Mouse (Mus musculus) embryonic facial prominence, embryonic 15.5 days (tissue): ENCODE measurements around the gene Krt13. TPM values are rescaled to one million over a fixed set of nuclear protein-coding genes. Genes with fewer than 3 reads are reported as not detected.

Experiments
- ATAC-seq: fragments of 200-750 bp; cut with Nextera tagmentation; 2 replicates; pipeline ENCODE4 v1.8.0; 2017; ENCODE audit warnings: low read depth, moderate TSS enrichment; ENCODE audit not compliant: insufficient number of reproducible peaks, low FRiP score, low TSS enrichment
- H3K27ac ChIP-seq: fragments of 300-500 bp; sonication (generic); replicated peaks from 2 replicates; pipeline ENCODE4 v1.5.1; 2015; ENCODE audit warnings: mild to moderate bottlenecking, inconsistent platforms
- H3K27me3 ChIP-seq: fragments of 300-500 bp; sonication (generic); 2 replicates; pipeline ENCODE4 v1.6.1; 2015; ENCODE audit warnings: inconsistent platforms
- H3K36me3 ChIP-seq: fragments of 300-500 bp; sonication (generic); 2 replicates; pipeline ENCODE4 v1.6.1; 2015; ENCODE audit warnings: mild to moderate bottlenecking, inconsistent platforms
- H3K4me1 ChIP-seq: fragments of 300-500 bp; sonication (generic); 2 replicates; pipeline ENCODE4 v1.6.1; 2015; ENCODE audit warnings: inconsistent platforms
- H3K4me2 ChIP-seq: fragments of 300-500 bp; sonication (generic); replicated peaks from 2 replicates; pipeline ENCODE4 v1.6.1; 2015; ENCODE audit warnings: mild to moderate bottlenecking, inconsistent platforms
- H3K4me3 ChIP-seq: fragments of 300-500 bp; sonication (generic); replicated peaks from 2 replicates; pipeline ENCODE4 v1.5.1; 2015; ENCODE audit warnings: mild to moderate bottlenecking, inconsistent platforms
- H3K9ac ChIP-seq: fragments of 300-500 bp; sonication (generic); 2 replicates; pipeline ENCODE4 v1.6.1; 2015; ENCODE audit warnings: inconsistent platforms
- H3K9me3 ChIP-seq: fragments of 300-500 bp; sonication (generic); replicated peaks from 2 replicates; pipeline ENCODE4 v1.6.1; 2016; ENCODE audit warnings: inconsistent platforms
- WGBS: fragments of 180-500 bp; shearing (Covaris S2); methylation state at CpG from one replicate; pipeline ENCODE4 v1.1.7; 2015; 5-methylcytosine and 5-hydroxymethylcytosine counted together
- polyA plus RNA-seq: library from polyadenylated mRNA; unstranded; fragments of >200 nt; fragmentation: Nextera tagmentation; extraction: Ambion mirVana; gene quantifications from 2 replicates; pipeline ENCODE4 v1.2.1, GENCODE M21; 2015

The Krt13 gene
- polyA plus RNA-seq, 1 experiment from 2014 or later, result 155 TPM

DNA sequence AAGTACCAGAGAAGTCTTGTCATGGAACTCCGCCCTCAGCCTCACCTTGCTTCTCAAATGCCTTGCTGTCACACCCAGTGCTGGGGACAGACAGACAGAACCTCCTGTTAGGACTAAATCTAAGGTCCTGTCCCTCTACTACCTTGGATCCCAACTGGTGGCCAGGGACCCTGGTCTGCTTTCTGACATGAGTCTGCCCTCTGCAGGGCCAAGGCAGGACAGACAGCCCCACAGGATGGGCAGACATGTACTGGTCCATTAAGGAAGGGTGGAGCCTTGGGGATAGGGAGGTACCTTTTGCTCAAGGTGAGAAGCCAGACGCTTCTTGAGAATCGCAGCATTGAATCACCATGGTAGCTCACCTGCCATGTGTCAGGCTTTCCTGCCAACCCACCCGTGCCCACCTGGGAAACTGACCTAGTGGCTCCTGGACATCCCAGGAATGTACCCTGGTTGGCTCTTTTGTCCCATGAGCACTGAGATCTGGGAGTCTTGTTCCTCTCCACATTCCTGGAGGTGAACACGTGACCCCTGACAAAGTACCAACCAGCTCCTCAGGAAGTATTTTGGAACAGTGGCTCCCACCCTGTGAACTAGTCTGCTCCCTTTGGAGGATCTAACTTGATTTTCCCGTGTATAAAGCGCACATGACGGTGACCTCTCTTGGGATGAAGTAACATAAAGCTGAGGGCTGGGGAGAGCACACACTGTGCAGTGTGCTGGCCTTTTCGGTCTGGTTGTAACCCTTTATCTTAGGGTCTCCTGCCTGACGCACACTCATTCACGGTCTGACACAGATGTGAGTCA, 8.2 kb downstream of the Krt13 start:
- Histone ChIP-seq H3K27me3 (no peaks in the 10 kb centered on the region), H3K9ac (no peak overlapping the region), H3K9me3 (no peaks in the 10 kb centered on the region), H3K36me3 (no peaks in the 10 kb centered on the region), H3K4me1 (no peaks in the 10 kb centered on the region), H3K27ac (no peak overlapping the region), H3K4me2 (no peak overlapping the region), H3K4me3 (no peak overlapping the region)
- 82% methylated on average over 11 of the region's 11 CpGs for WGBS
- no peak for ATAC-seq

DNA sequence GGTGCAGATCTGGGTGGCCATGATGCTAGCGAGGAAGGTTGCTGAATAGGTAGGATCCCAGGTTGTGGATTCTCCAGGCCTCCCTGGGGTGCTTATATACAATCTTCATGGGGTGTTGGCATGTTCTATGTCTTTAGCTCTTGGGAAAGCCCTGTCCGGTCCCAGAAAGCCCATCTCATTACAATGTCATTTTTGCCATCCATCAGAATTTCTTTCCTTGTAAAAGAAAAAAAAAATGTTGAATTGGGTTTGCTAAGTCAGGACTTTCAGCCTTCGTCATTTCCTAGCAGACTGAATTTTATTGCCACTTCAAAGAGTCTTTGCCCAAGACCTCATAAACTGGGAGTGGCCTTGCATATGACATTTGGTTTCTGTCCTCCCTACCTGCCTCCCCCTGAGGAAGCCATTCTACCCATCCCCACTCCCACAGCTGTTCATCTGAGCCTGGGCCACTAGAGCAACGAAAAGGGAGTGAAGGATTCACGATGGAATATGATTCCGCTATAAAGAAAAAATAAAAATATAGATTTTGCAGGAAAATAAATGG, 15.7 kb downstream of the Krt13 start, which contains the start of gene Krt36:
TSS of gene Krt36 (minus strand) at position 51 of the 547 bp plus-strand sequence.
- Histone ChIP-seq H3K9ac (no peak within 1 kb of the TSS), H3K36me3 (no peaks in the 10 kb centered on the region), H3K9me3 (no peaks in the 10 kb centered on the region), H3K4me1 (no peaks in the 10 kb centered on the region), H3K4me3 (no peak within 1 kb of the TSS), H3K4me2 (no peak within 1 kb of the TSS), H3K27ac (no peak within 1 kb of the TSS), H3K27me3 (no peaks in the 10 kb centered on the region)
- ATAC-seq, result no peak
- WGBS, result 84% methylated on average over 6 of the region's 6 CpGs

DNA sequence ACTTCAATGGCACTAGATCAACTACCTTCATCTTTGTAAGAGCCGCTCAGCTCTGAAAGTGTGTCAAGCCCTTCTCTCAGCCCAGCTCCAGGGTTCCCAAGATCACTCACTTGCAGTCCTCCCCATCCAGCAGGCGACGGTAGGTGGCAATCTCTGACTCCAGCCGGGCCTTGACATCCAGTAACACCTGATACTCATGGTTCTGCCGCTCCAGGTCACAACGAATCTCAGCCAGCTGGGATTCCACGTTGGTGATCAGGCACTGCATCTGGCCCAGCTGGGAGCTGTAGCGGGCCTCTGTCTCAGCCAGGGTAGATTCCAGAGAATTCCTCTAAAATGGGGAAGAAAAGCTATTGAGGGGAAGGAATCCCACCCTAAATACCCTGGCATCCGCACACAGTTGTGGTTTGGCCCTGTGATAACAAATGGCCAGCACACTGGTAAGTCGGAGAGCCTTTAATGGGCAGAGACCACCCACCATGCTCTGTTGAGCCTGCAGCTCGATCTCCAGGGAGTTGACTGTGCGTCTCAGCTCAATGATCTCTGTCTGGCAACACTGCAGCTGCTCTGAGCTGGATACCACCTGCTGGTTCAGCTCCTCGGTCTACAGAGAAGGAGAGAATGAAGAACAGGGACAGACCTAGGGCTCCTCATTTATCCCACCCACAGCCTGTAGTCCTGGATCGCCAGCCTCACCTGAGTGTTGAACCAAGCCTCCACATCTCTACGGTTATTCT, 18.5 kb downstream of the Krt13 start:
- WGBS, result 66% methylated on average over 15 of the region's 15 CpGs
- Histone ChIP-seq H3K4me2 (no peak overlapping the region), H3K9me3 (no peaks in the 10 kb centered on the region), H3K27ac (no peak overlapping the region), H3K4me1 (no peaks in the 10 kb centered on the region), H3K36me3 (no peaks in the 10 kb centered on the region), H3K27me3 (no peaks in the 10 kb centered on the region), H3K9ac (no peak overlapping the region), H3K4me3 (no peak overlapping the region)
- ATAC-seq, result no peak

DNA sequence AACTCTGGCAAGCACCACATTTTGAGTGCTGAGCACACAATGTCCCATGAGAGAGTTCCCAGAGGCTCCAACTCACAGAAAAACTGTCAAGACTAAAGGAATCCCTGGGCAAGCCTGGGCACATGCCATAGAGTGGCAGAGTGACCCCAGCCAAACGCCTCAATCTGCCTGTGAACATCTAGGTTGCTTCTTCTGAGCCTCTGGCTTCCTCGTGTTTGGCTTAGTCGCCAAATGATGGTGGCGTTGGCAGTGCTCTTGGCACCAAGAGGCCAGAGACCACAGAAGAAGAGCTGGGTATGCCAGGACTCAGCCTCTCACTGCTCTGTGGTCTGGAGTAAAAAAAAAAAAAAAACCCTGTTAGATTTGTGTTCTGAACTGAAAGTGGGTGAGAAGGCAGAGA, 21.0 kb downstream of the Krt13 start:
- WGBS, result 63% methylated on average over 4 of the region's 4 CpGs
- no peaks in the 10 kb centered on the region for H3K36me3 ChIP-seq
- H3K27me3 ChIP-seq, result no peaks in the 10 kb centered on the region
- H3K9me3 ChIP-seq, result no peaks in the 10 kb centered on the region
- H3K4me2 ChIP-seq, result no peak overlapping the region
- no peak for ATAC-seq
- no peak overlapping the region for H3K9ac ChIP-seq
- no peaks in the 10 kb centered on the region for H3K4me1 ChIP-seq
- no peak overlapping the region for H3K27ac ChIP-seq
- no peak overlapping the region for H3K4me3 ChIP-seq

DNA sequence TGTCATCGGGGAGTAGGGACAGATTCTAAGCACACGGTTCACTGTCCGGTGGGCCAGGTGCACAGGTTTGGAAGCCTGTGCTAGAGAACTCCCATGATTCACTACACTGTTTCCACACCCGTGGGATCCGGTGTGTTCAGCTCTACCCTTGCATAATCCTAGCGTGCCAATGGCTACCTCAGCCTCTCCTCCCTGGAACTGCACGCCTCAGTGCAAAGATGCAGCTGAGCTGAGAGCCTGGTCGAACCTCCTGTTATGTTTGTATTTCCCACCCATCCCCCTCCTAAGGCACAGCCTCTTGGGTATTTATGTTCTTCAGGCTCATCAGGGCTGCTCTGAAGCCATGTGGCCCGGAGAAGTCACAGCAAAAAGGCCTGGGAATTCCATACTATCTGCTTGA, 23.5 kb downstream of the Krt13 start:
- no peaks in the 10 kb centered on the region for H3K36me3 ChIP-seq
- no peaks in the 10 kb centered on the region for H3K9me3 ChIP-seq
- no peak overlapping the region for H3K4me3 ChIP-seq
- WGBS, result 63% methylated on average over 9 of the region's 9 CpGs
- no peaks in the 10 kb centered on the region for H3K27me3 ChIP-seq
- no peak for ATAC-seq
- no peak overlapping the region for H3K27ac ChIP-seq
- no peak overlapping the region for H3K9ac ChIP-seq
- no peak overlapping the region for H3K4me2 ChIP-seq
- H3K4me1 ChIP-seq, result no peaks in the 10 kb centered on the region

DNA sequence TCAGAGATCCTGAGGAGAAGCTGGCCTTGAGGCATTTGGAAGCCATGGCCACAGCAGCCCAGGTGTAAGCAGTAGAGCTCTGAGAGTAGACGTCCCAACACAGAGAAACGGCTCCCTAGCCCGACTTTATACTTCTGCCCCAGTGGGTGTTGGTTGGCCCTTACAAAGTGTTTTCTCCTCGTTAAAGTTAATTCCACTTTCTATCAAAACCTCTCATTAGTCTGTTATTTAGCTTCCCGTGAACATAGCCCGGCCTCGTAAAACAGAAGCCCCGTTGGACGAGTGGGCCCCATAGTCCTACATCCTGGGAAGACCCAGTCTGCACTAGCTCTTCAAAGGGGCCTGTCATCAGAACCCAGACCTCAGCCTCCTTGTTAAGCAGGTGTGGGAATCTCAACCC, 25.2 kb downstream of the Krt13 start, which contains the start of gene Krt35:
TSS of gene Krt35 (minus strand) at position 101 of the 400 bp plus-strand sequence.
- WGBS, result 78% methylated on average over 9 of the region's 9 CpGs
- no peak within 1 kb of the TSS for H3K4me3 ChIP-seq
- no peaks in the 10 kb centered on the region for H3K9me3 ChIP-seq
- no peaks in the 10 kb centered on the region for H3K4me1 ChIP-seq
- H3K9ac ChIP-seq, result no peak within 1 kb of the TSS
- H3K27ac ChIP-seq, result no peak within 1 kb of the TSS
- no peaks in the 10 kb centered on the region for H3K27me3 ChIP-seq
- H3K4me2 ChIP-seq, result no peak within 1 kb of the TSS
- H3K36me3 ChIP-seq, result no peaks in the 10 kb centered on the region
- no peak for ATAC-seq

DNA sequence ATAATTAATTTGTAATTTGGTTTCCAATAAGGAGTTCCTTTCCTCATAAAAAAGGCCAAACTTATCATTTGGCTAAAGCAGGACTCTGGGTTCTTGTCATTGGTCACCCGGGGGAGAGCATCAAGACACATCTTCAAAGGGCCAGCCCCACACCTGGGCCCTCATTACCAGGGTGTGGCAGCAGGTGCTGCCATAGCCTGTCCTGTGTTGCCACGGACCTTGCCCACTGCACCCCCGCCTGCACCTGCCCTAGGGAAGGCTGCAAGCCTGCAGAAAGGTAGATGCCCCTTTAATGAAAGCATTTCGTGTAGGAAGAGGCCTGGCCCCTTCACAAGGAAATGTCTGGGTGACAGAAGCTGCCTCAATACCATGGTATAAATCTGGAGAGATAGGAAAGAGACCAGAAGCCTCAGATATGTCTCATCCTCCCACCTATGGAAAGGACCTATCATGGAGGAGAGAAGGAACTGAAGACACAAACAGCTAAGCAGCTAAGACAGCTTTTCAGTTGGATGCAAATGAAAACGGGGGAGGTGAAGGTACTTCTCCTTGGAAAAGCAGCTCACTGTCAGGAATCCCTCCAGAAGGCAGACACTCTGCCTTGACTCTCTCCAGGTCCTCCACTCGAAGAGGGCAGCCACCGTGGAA, 32.9 kb downstream of the Krt13 start:
- no peak for ATAC-seq
- 66% methylated on average over 7 of the region's 7 CpGs for WGBS

DNA sequence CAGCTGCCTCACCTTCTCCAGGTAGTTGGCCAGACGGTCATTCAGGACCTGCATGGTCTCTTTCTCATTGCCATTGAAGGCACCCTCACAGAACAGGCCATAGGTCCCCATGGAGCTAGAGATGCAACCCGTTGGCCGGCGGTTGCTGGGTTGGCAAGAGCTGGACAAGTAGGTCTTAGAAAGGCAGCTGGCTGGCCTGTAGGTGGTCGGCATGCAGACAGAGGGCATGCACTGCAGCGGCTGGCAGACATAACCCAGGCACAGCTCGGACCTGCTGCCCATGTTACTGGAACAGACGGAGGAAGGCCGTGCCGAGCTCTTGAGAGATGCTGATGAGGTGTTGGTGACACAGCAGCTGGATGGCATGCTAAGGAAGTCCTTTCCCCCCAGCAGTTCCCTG, 33.5 kb downstream of the Krt13 start, which contains the start of gene Krt32:
TSS of gene Krt32 (minus strand) at position 366 of the 400 bp plus-strand sequence.
- H3K4me2 ChIP-seq, result no peak within 1 kb of the TSS
- no peak within 1 kb of the TSS for H3K9ac ChIP-seq
- no peaks in the 10 kb centered on the region for H3K9me3 ChIP-seq
- H3K4me1 ChIP-seq, result no peaks in the 10 kb centered on the region
- H3K36me3 ChIP-seq, result no peaks in the 10 kb centered on the region
- H3K27ac ChIP-seq, result no peak within 1 kb of the TSS
- no peaks in the 10 kb centered on the region for H3K27me3 ChIP-seq
- 90% methylated on average over 10 of the region's 10 CpGs for whole genome bisulfite sequencing
- no peak for ATAC-seq
- H3K4me3 ChIP-seq, result no peak within 1 kb of the TSS

More for the DNA sequence above, 32.9 kb downstream of the Krt13 start:
- no peak overlapping the region for H3K4me3 ChIP-seq
- no peak overlapping the region for H3K4me2 ChIP-seq
- H3K9me3 ChIP-seq, result no peaks in the 10 kb centered on the region
- H3K27me3 ChIP-seq, result no peaks in the 10 kb centered on the region
- no peak overlapping the region for H3K9ac ChIP-seq
- H3K27ac ChIP-seq, result no peak overlapping the region
- H3K4me1 ChIP-seq, result no peaks in the 10 kb centered on the region
- H3K36me3 ChIP-seq, result no peaks in the 10 kb centered on the region

DNA sequence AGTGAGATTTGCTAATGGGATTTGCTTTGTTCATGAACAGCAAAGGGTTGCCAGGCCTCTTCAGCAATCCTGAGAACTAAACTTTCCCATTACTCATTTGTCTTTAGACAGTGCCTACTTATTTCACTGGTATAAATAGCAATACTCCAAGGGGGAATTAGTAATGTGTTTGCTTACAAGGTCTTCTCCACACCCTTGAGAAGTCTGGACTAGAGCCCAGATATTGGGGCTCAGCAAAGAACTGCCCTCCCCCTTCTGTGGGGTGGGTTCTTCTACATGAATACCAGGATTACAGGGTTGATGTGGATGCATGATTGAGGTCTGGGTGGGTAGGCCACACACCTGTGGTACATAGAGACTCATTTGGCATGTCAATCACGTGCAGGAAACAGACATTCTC, 47.5 kb downstream of the Krt13 start:
- Histone ChIP-seq H3K27me3 (no peaks in the 10 kb centered on the region), H3K36me3 (no peaks in the 10 kb centered on the region), H3K9me3 (no peaks in the 10 kb centered on the region), H3K4me1 (0 out of 2 replicates have a peak, but pooled peaks cover 5% of the 10 kb centered on the region), H3K4me3 (no peak overlapping the region), H3K4me2 (no peak overlapping the region), H3K27ac (peak overlapping the region; percentile 60), H3K9ac (no peak overlapping the region)
- 52% methylated on average over 1 of the region's 1 CpGs for WGBS
- peak; percentile 24; the same call in 1 of the 2 replicates for ATAC-seq
